Mouse (Mus musculus) thymus, adult 2 months (tissue): ENCODE measurements around the gene Pan3. TPM values are rescaled to one million over a fixed set of nuclear protein-coding genes. Genes with fewer than 3 reads are reported as not detected.

Experiments used
- DNase-seq: peaks from one replicate; pipeline ENCODE4 v3.0.0; 2021
- H3K27ac ChIP-seq: fragments of 200-500 bp; 2 replicates; pipeline ENCODE4 v1.5.1; 2012; ENCODE audit warnings: low read length, control low read depth; ENCODE audit not compliant: control insufficient read depth, insufficient read depth
- H3K27me3 ChIP-seq: fragments of 200-500 bp; 2 replicates; pipeline ENCODE4 v1.6.1; 2012; ENCODE audit warnings: mild to moderate bottlenecking, low read length, moderate library complexity, mixed read lengths; ENCODE audit not compliant: control insufficient read depth, insufficient read depth
- H3K36me3 ChIP-seq: fragments of 200-500 bp; 2 replicates; pipeline ENCODE4 v1.6.1; 2012; ENCODE audit warnings: mild to moderate bottlenecking, low read length, moderate library complexity; ENCODE audit not compliant: control insufficient read depth, insufficient read depth
- H3K4me1 ChIP-seq: fragments of 200-500 bp; replicated peaks from 2 replicates; pipeline ENCODE4 v1.6.1; 2012; ENCODE audit warnings: low read length; ENCODE audit not compliant: control insufficient read depth, insufficient read depth
- H3K4me3 ChIP-seq: fragments of 200-500 bp; 2 replicates; pipeline ENCODE4 v1.5.1; 2012; ENCODE audit warnings: mild to moderate bottlenecking, low read length, control low read depth, moderate library complexity; ENCODE audit not compliant: control insufficient read depth, insufficient read depth
- CTCF ChIP-seq: fragments of 200-500 bp; IDR thresholded peaks from 2 replicates; pipeline ENCODE4 v1.5.1; 2012; ENCODE audit warnings: mild to moderate bottlenecking, control low read depth, low read length, moderate library complexity, borderline replicate concordance; ENCODE audit not compliant: control insufficient read depth, poor library complexity, insufficient read depth; ENCODE audit errors: extremely low read depth
- POLR2A ChIP-seq: fragments of 200-500 bp; IDR thresholded peaks from 2 replicates; pipeline ENCODE4 v1.6.1; 2012; ENCODE audit warnings: mild to moderate bottlenecking, low read length, control low read depth, moderate library complexity; ENCODE audit not compliant: control insufficient read depth, poor library complexity, insufficient read depth; ENCODE audit errors: extremely low read depth
- WGBS: fragments of 180-500 bp; shearing (Covaris S2); methylation state at CpG from one replicate; pipeline ENCODE4 v1.1.7; 2018; 5-methylcytosine and 5-hydroxymethylcytosine counted together
- polyA plus RNA-seq: library from polyadenylated mRNA; depleted of rRNA; stranded (reverse); fragments of >200 nt; gene quantifications from 2 replicates; pipeline ENCODE4 v1.2.3, GENCODE M21; 2012; rRNA removed

The Pan3 gene
- polyA plus RNA-seq, result 124 and 152 TPM in 2 replicates

- Histone ChIP-seq H3K4me3 (peak within 1 kb of the TSS; percentile 67), H3K27ac (peak within 1 kb of the TSS; percentile 86), H3K4me1 (peaks cover 31% of the 10 kb centered on the region), H3K27me3 (no peaks in the 10 kb centered on the region), H3K36me3 (no peaks in the 10 kb centered on the region)
- TF ChIP-seq CTCF (peak; percentile 34; the same call in 1 of the 2 replicates), POLR2A (peak; percentile 96)
- WGBS, result under 1% methylated on average over 51 of the region's 51 CpGs
- peak; percentile 95 for DNase-seq
These were observed at the start of gene Pan3 for GRCm38 (mm10) chr5:147429535-147430305. Pan3 (plus strand) TSS chr5:147430161.

- DNase-seq, result no peak
These were observed 48.6 kb upstream of the Pan3 start for GRCm38 (mm10) chr5:147381396-147381795.

GRCm38 (mm10) chr5:147386865-147387264 is 43.1 kb upstream of the Pan3 start:
- no peaks in the 10 kb centered on the region for H3K36me3 ChIP-seq
- H3K27ac ChIP-seq, result no peak overlapping the region
- TF ChIP-seq POLR2A (no peak), CTCF (no peak)
- no peaks in the 10 kb centered on the region for H3K27me3 ChIP-seq
- H3K4me1 ChIP-seq, result no peaks in the 10 kb centered on the region; the same call in 1 of the 2 replicates
- WGBS, result 94% methylated on average over 13 of the region's 13 CpGs
- DNase-seq, result no peak
- no peak overlapping the region for H3K4me3 ChIP-seq

More at GRCm38 (mm10) chr5:147381396-147381795, 48.6 kb upstream of the Pan3 start:
- WGBS, result 96% methylated on average over 10 of the region's 10 CpGs
- Histone ChIP-seq H3K27me3 (no peaks in the 10 kb centered on the region), H3K27ac (no peak overlapping the region), H3K4me3 (no peak overlapping the region), H3K4me1 (no peaks in the 10 kb centered on the region), H3K36me3 (no peaks in the 10 kb centered on the region)
- no peak for TF ChIP-seq POLR2A
- no peak for TF ChIP-seq CTCF

- Histone ChIP-seq H3K4me1 (peaks cover 3% of the 10 kb centered on the region), H3K27me3 (no peaks in the 10 kb centered on the region), H3K4me3 (no peak overlapping the region), H3K27ac (no peak overlapping the region), H3K36me3 (no peaks in the 10 kb centered on the region)
- WGBS, result 76% methylated on average over 9 of the region's 9 CpGs
- no peak for TF ChIP-seq CTCF
- no peak for TF ChIP-seq POLR2A
- no peak for DNase-seq
These were observed 41.5 kb upstream of the Pan3 start for GRCm38 (mm10) chr5:147388376-147389008.

GRCm38 (mm10) chr5:147389052-147389451 is 40.9 kb upstream of the Pan3 start:
- no peaks in the 10 kb centered on the region for H3K27me3 ChIP-seq
- no peak for DNase-seq
- TF ChIP-seq CTCF, result no peak
- no peak for TF ChIP-seq POLR2A
- H3K4me3 ChIP-seq, result no peak overlapping the region
- no peak overlapping the region for H3K27ac ChIP-seq
- WGBS, result 77% methylated on average over 5 of the region's 5 CpGs
- H3K4me1 ChIP-seq, result peaks cover 3% of the 10 kb centered on the region
- H3K36me3 ChIP-seq, result no peaks in the 10 kb centered on the region

GRCm38 (mm10) chr5:147390772-147391171 is 39.2 kb upstream of the Pan3 start:
- Histone ChIP-seq H3K27me3 (no peaks in the 10 kb centered on the region), H3K4me1 (peaks cover 3% of the 10 kb centered on the region), H3K27ac (no peak overlapping the region), H3K4me3 (no peak overlapping the region), H3K36me3 (no peaks in the 10 kb centered on the region)
- no peak for TF ChIP-seq CTCF
- no peak for TF ChIP-seq POLR2A
- DNase-seq, result no peak
- 18% methylated on average over 2 of the region's 2 CpGs for WGBS

GRCm38 (mm10) chr5:147392667-147393213 is 37.2 kb upstream of the Pan3 start:
- H3K4me1 ChIP-seq, result peaks cover 3% of the 10 kb centered on the region
- no peak overlapping the region for H3K4me3 ChIP-seq
- TF ChIP-seq POLR2A (no peak), CTCF (no peak)
- no peak overlapping the region for H3K27ac ChIP-seq
- no peak for DNase-seq
- H3K27me3 ChIP-seq, result no peaks in the 10 kb centered on the region
- 19% methylated on average over 12 of the region's 12 CpGs for WGBS
- no peaks in the 10 kb centered on the region for H3K36me3 ChIP-seq
